Mouse (Mus musculus) erythroblast, embryonic 14.5 days (primary cell): Measurements from ENCODE around the gene Gpr75. TPM values are rescaled to one million over a fixed set of nuclear protein-coding genes. Genes with fewer than 3 reads are reported as not detected.

ENCODE experiments used
- H3K27me3 ChIP-seq: 2 replicates; pipeline ENCODE4 v1.6.1; 2012; ENCODE audit warnings: inconsistent platforms; ENCODE audit not compliant: control insufficient read depth
- H3K36me3 ChIP-seq: 2 replicates; pipeline ENCODE4 v1.6.1; 2012; ENCODE audit warnings: mild to moderate bottlenecking, inconsistent platforms; ENCODE audit not compliant: control insufficient read depth
- H3K4me1 ChIP-seq: 2 replicates; pipeline ENCODE4 v1.6.1; 2012; ENCODE audit warnings: inconsistent platforms; ENCODE audit not compliant: control insufficient read depth
- H3K4me3 ChIP-seq: replicated peaks from 2 replicates; pipeline ENCODE3; 2012; ENCODE audit warnings: moderate library complexity, mild to moderate bottlenecking, inconsistent platforms
- H3K9me3 ChIP-seq: 2 replicates; pipeline ENCODE4 v1.6.1; 2012; ENCODE audit warnings: low read length, inconsistent platforms, mixed read lengths; ENCODE audit not compliant: control insufficient read depth
- GATA1 ChIP-seq: IDR thresholded peaks from 2 replicates; pipeline ENCODE4 v1.6.1; 2012; ENCODE audit warnings: low read length, inconsistent platforms, mixed read lengths
- TAL1 ChIP-seq: IDR thresholded peaks from 3 replicates; pipeline ENCODE4 v1.6.1; 2012; ENCODE audit warnings: low read length, inconsistent platforms, mixed read lengths
- polyA plus RNA-seq: library from polyadenylated mRNA; stranded (reverse); fragments of >175 nt; gene quantifications from 2 replicates; pipeline ENCODE4 v1.2.3, GENCODE M21; 2012

Gene Gpr75
- polyA plus RNA-seq, 1 experiment = not detected

DNA sequence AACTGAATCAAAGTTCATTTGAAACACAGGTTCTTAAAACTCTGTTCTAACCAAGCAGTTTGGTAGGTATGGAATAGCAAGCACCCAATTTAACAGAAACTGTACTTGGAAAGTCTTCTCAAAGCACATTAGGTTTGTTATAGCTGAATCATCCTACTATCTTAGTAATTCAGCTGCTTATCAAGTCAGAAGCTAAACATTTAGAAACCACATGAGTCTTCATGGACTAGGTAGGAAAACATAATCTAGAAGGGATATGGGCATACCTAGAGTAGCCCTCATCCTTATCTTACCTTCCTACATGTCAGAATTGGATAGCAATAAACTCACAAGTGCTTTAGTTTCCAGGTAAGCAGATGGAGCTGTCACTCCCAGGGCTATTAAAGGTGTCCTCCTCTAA is 42.9 kb downstream of the Gpr75 start:
- peaks cover 25% of the 10 kb centered on the region for H3K4me1 ChIP-seq
- no peaks in the 10 kb centered on the region for H3K9me3 ChIP-seq
- TF ChIP-seq TAL1 (no peak), GATA1 (no peak)
- no peak overlapping the region for H3K4me3 ChIP-seq
- H3K36me3 ChIP-seq = peaks cover 69% of the 10 kb centered on the region
- H3K27me3 ChIP-seq = no peaks in the 10 kb centered on the region

DNA sequence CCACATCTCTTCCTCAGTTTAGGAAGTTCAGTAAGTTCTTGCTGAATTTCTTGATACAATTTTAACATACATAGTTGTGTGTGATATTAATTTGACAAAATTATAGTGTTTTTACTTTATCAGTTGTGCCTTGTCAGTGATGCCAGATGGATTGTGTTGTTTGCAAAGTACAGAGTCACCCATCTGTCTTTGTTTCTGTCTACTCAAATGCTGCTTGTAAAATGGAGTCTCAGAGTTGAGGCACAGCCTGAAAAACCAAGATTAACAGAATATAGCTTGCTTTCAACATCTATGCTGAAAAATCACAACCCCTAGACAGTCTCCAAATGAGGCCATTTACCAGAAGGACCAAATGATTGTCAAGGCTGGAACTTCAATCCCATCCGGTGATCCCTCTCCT is 43.3 kb downstream of the Gpr75 start:
- Histone ChIP-seq H3K4me1 (peaks cover 23% of the 10 kb centered on the region), H3K36me3 (peaks cover 68% of the 10 kb centered on the region), H3K27me3 (no peaks in the 10 kb centered on the region), H3K4me3 (no peak overlapping the region), H3K9me3 (no peaks in the 10 kb centered on the region)
- TF ChIP-seq GATA1 (no peak), TAL1 (no peak)

Other genes starting within 250 kb of the Gpr75 start
- 0.39 and 0.53 TPM in 2 replicates for gene Acyp2, start 235.8 kb upstream of the Gpr75 start, polyA plus RNA-seq
- 0.67 and 0.90 TPM in 2 replicates for gene Psme4, start 113.6 kb upstream of the Gpr75 start, polyA plus RNA-seq
- 0.10 and 0.20 TPM in 2 replicates for gene Asb3, start 58 bp downstream of the Gpr75 start, polyA plus RNA-seq
- 4.9 and 6.0 TPM in 2 replicates for gene Erlec1, start 69.0 kb downstream of the Gpr75 start, polyA plus RNA-seq
- gene Chac2, start 101.0 kb downstream of the Gpr75 start, polyA plus RNA-seq = 9.1 and 13.0 TPM in 2 replicates